34 mouse cellular contexts compared by ENCODE assay signal in the genomic region with DNA sequence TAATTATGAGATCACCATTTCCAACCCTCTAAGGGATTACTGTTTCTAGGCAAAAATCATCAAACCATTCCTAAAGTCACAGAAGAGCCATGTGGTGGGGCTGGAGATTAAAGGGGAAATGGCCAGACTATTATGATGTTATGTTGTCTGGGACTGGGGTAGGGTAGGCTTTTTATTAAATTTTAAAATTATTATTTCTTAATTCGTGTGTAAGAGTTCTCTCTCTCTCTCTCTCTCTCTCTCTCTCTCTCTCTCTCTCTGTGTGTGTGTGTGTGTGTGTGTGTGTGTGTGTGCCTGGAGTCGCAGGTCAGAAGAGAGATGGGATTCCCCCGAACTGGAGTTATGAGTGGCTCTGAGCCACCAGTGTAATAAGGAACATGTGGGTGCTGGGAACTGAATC. TPM values are rescaled to one million over a fixed set of nuclear protein-coding genes. Genes with fewer than 3 reads are reported as not detected.
"Had no signal": no experiment of that assay in that cellular context is flagged by ENCODE, and none has a peak within 500 bp of the region (broad histone marks: within the 10 kb centered on the region; RNA-seq: fewer than 3 reads in every experiment).

TSS of gene Prss43 (plus strand) at position 301 of the 400 bp plus-strand sequence.

- H3K27ac ChIP-seq: gastrocnemius, adult 2 months; hindbrain, embryonic 10.5 days; hindbrain, embryonic 12.5 days; hindbrain, embryonic 14.5 days; intestine, embryonic 15.5 days; kidney, embryonic 15.5 days; kidney, postnatal 0 days; limb, embryonic 13.5 days; limb, embryonic 15.5 days; liver, embryonic 12.5 days; liver, embryonic 14.5 days had no signal

- DNase-seq: gastrocnemius, adult 2 months; gastrocnemius, postnatal 10 days; gastrocnemius, postnatal 25 days; heart, adult 18-20 months; kidney, adult 11 months; kidney, adult 2 months; kidney, adult 9 months; kidney, postnatal 14 days; kidney, postnatal 36 days; layer of hippocampus, adult 9-11 months; layer of hippocampus, postnatal 36 days; left cerebral cortex, postnatal 4 days had no signal

- H3K4me1 ChIP-seq: heart, embryonic 12.5 days; hindbrain, embryonic 10.5 days; hindbrain, embryonic 12.5 days; intestine, embryonic 15.5 days; kidney, embryonic 15.5 days; limb, embryonic 15.5 days; liver, embryonic 12.5 days had no signal

- H3K9ac ChIP-seq: heart, embryonic 12.5 days; hindbrain, embryonic 12.5 days; hindbrain, embryonic 14.5 days; intestine, embryonic 15.5 days; kidney, embryonic 15.5 days; limb, embryonic 13.5 days; limb, embryonic 15.5 days; liver, embryonic 12.5 days; liver, embryonic 14.5 days had no signal

- H3K36me3 ChIP-seq: heart, embryonic 12.5 days; hindbrain, embryonic 10.5 days; hindbrain, embryonic 12.5 days; intestine, embryonic 15.5 days; kidney, embryonic 15.5 days; limb, embryonic 13.5 days; limb, embryonic 15.5 days; liver, embryonic 12.5 days had no signal

- H3K4me3 ChIP-seq: gastrocnemius, adult 2 months; heart, embryonic 12.5 days; hindbrain, embryonic 10.5 days; hindbrain, embryonic 12.5 days; intestine, embryonic 15.5 days; kidney, embryonic 15.5 days; limb, embryonic 13.5 days; limb, embryonic 15.5 days; liver, embryonic 12.5 days had no signal

- H3K9me3 ChIP-seq: heart, embryonic 12.5 days; hindbrain, embryonic 10.5 days; hindbrain, embryonic 12.5 days; intestine, embryonic 15.5 days; kidney, embryonic 15.5 days; limb, embryonic 13.5 days; limb, embryonic 15.5 days; liver, embryonic 12.5 days had no signal

- ATAC-seq: hindbrain, embryonic 16.5 days; inflammation-experienced regulatory T-cells, adult 6 months; intestine, embryonic 15.5 days; liver, embryonic 12.5 days had no signal

- H3K27me3 ChIP-seq: hindbrain, embryonic 12.5 days; intestine, embryonic 15.5 days; limb, embryonic 15.5 days had no signal

- H3K4me2 ChIP-seq: heart, embryonic 12.5 days; hindbrain, embryonic 12.5 days; hindbrain, embryonic 14.5 days; intestine, embryonic 15.5 days; kidney, embryonic 15.5 days; limb, embryonic 13.5 days; limb, embryonic 15.5 days; liver, embryonic 12.5 days had no signal

RNA-seq across cellular contexts. Expression of gene Prss43, which starts in this region (rescaled TPM):
- total RNA-seq: gastrocnemius, adult 2 months; gastrocnemius, postnatal 10 days; gastrocnemius, postnatal 25 days; gastrocnemius, postnatal 4 days; granulocyte monocyte progenitor cell, adult 5-6 weeks; heart, adult 18-20 months; heart, postnatal 10 days; heart, postnatal 36 days; layer of hippocampus, postnatal 36 days; left cerebral cortex, postnatal 4 days; liver, adult 2 months had no signal
- polyA plus RNA-seq: heart, embryonic 12.5 days; heart, embryonic 14.5 days; hindbrain, embryonic 10.5 days; hindbrain, embryonic 12.5 days; hindbrain, embryonic 14.5 days; inflammation-experienced regulatory T-cells, adult 6 months; intestine, embryonic 15.5 days; kidney, adult 2 months; kidney, embryonic 15.5 days; kidney, postnatal 0 days; large intestine, adult 2 months; limb, embryonic 11.5 days; limb, embryonic 13.5 days; limb, embryonic 15.5 days; liver, adult 2 months; liver, embryonic 12.5 days; liver, embryonic 14.5 days; liver, embryonic 16.5 days had no signal
